Mouse (Mus musculus) erythroblast, adult 5-6 weeks (primary cell): ENCODE results near the gene 2810408A11Rik. TPM values are rescaled to one million over a fixed set of nuclear protein-coding genes. Genes with fewer than 3 reads are reported as not detected.
"Not testable (repeated sequence)": the region's sequence is repeated elsewhere in the genome, so short reads cannot be mapped to it uniquely, and the experiment has no call there.

Source experiments
- ATAC-seq: replicated peaks from 2 replicates; pipeline ENCODE4 v1.8.0; 2016; ENCODE audit warnings: moderate number of reproducible peaks, mild to moderate bottlenecking, moderate TSS enrichment, inconsistent platforms; ENCODE audit not compliant: poor library complexity, low FRiP score, severe bottlenecking
- total RNA-seq, 2 experiments: library from RNA; stranded (forward) in 1 of 2; stranded (reverse) in 1 of 2; fragments of 150-400 nt in 1 of 2; fragments of 200-764, 138-1000 nt in 1 of 2; gene quantifications; 2 replicates each; pipeline versions ENCODE4 v1.2.3 to v1.2.4; 2015 to 2017; ENCODE audit warnings: low replicate concordance in 2 of 2

2810408A11Rik gene
- total RNA-seq, 2 experiments from 2014 or later = 6.0 TPM; not detected in 1

DNA sequence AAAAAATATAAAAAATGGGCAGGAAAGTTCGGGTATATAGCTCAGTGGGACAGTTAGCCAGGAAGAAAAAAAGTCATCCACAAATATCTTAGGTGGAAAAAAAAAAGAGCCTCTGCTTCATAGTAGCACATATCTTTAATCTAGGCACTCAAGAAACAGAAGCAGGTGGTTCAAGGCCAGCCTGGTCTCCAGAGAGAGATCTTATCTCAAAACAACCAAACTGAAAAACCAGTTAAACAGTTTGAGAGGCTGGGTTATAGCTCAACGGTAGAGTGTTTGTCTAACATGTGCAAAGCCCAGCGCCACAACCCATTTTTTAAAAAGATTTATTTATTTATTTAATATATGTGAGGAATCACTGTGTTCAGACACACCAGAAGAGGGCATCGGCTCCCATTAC lies 32.3 kb upstream of the 2810408A11Rik start:
- ATAC-seq = no peak

DNA sequence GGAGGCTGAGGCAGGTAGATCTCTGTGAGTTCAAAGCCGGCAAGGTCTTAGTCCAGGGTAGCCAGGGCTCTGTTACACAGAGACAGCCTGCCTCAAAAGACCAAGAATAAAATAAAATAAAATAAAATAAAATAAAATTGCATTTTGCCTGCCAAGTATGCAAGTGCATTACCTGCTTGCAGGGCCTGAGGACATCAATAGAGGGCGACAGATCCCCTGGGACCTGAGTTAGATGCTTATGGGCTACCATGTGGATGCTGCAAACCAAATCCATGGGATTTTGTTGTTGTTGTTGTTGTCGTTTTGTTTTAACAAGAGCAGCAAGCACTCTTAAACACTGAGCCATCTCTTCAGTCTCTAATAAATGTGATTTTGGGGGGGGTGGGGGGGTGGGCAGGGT lies 31.5 kb upstream of the 2810408A11Rik start:
- ATAC-seq = no peak

DNA sequence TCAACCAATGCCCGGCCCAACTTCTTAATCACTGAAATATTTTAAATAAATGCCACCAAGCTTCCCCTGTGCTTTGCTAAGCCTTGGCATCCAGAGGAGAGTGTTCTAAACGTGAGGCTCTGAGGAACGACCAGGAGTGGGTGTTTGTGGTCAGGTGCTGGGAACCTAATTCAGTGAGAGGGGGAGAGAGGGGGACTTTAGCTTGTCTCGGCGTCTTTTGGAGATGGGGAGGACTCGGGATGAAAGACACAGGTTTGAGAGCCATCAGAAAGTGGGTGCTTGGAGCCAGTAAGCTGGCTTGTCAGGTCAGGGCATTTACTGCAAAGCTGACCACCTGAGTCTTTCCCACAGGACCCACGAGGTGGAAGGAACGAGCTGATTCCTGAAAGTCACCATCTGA lies 31.0 kb upstream of the 2810408A11Rik start:
- no peak for ATAC-seq

DNA sequence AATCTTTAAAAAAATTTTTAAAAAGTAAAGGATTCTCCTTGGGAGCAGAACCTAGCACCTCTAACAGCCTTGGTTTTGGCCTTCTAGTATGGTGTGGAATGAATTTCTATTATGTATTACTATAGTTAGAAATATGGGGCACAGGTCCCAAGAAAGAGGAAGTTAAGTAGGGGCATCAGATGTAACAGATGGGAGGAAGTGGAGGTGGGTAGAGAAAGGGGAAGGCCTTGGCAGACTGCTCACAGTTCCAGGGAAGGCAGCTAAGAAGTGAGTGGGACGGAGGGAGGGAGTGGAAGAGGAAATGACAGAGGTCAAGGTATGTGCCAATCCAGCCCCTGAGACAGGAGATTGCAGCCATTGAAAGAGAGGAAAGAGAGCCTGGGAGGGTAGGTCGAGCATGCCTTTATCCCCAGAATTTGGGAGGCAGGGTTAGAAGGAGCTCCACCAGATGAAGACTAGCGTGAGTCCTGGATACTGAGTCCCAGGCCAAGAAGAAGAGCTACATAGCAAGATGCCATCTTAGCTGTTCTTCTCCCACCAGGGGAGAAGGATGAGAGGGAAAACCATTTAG lies 30.3 kb upstream of the 2810408A11Rik start:
- ATAC-seq = no peak

DNA sequence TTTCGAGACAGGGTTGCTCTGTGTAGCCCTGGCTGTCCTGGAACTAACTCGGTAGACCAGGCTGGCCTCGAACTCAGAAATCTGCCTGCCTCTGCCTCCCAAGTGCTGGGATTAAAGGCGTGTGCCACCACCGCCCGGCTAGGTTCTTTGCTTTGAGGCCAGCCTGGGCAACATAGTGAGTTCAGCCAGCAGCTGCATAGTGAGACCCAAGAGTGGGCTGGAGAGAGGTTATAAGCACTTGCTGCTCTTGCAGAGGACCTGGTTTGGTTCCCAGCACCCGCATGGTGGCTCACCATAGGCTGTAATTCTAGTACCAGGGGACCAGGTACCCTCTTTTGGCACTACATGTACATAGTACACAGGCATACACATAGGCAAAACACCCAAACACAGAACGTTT lies 29.4 kb upstream of the 2810408A11Rik start:
- not testable (repeated sequence) for ATAC-seq

DNA sequence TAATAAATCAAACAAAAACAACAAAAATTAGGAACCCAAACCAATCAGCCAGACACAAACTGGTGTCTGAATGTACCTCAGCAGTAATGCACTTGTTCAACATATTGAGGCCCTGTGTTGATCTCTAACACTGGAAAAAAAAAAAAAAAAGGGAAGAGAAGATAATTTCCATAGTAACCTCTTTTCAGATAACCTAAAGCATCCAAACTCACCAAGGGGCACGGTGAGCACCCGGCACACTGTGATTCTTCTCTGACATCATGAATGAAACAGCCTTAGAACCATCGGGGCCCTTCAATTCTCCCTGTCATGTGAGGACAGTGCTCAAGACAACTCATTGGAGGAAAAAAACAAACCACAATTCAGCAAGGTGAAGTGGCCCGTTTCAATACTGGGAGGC lies 28.9 kb upstream of the 2810408A11Rik start:
- ATAC-seq = no peak

DNA sequence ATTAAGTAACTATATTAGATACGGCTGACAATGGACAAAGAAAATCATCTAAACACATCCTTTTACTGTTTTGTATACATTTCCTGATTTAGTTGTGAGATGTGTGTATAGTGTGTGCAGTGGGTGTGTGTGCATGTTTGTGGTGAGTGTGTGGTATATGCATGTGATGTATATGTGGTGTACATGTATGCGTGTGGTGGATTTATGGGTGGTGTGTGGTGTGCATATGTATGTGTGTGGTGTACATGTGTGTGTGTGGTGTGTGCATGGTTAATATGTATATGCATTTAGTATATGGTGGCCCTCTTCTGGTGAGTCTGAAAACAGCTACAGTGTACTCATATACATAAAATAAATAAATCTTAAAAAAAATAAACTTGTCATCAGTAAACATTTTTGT lies 26.7 kb upstream of the 2810408A11Rik start:
- no peak for ATAC-seq

DNA sequence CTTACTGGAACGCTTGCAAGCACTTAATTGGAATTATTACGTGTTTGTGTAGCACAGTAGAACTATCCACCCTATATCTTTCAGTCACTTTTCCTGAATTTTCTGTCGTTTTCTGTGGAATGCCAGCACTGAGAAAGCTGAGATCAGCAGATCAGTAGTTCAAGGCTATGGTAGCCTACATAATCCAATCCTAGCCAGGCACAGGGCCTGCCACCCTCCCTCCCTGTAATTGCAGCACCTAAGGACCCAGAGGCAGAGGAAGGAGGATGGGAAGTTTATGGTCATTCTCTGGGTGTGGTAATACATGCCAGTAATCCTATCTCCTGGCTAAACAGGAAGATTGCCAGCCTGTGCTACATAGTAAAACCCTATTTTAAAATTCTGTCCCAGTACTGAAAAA lies 22.0 kb upstream of the 2810408A11Rik start:
- no peak for ATAC-seq

DNA sequence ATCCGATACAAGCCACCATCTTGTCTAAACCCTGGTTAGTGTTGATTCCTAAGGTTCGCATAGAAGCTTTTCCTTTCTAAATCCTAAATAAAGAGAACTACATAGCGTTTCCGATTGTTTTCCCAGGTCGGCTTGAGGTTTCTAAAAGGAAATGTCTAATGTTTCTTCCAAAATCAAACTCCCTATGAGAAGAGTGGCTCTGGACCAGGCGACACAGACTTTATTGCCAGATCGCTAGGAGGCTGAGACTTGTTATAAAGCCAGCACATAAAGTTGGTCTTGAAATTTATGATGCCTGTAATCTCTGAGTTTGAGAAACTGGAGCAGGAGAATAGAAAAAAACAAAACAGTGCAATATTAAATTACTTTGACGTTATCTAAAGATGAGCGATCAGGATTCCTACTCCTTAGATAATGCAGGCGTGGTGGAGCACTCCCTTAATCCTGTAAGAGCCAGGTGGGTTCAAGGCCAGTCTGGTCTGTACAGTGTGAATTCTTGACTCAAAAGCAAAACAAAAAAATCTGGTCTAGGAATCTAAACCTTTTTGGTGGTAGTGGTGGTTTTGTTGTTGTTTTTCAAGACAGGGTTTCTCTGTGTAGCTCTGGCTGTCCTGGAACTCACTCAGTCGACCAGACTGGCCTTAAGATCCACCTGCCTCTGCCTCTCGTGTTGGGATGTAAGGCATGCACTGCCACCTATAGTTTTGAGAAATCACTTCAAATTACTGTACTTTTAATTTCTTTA lies 21.4 kb upstream of the 2810408A11Rik start:
- ATAC-seq = no peak

DNA sequence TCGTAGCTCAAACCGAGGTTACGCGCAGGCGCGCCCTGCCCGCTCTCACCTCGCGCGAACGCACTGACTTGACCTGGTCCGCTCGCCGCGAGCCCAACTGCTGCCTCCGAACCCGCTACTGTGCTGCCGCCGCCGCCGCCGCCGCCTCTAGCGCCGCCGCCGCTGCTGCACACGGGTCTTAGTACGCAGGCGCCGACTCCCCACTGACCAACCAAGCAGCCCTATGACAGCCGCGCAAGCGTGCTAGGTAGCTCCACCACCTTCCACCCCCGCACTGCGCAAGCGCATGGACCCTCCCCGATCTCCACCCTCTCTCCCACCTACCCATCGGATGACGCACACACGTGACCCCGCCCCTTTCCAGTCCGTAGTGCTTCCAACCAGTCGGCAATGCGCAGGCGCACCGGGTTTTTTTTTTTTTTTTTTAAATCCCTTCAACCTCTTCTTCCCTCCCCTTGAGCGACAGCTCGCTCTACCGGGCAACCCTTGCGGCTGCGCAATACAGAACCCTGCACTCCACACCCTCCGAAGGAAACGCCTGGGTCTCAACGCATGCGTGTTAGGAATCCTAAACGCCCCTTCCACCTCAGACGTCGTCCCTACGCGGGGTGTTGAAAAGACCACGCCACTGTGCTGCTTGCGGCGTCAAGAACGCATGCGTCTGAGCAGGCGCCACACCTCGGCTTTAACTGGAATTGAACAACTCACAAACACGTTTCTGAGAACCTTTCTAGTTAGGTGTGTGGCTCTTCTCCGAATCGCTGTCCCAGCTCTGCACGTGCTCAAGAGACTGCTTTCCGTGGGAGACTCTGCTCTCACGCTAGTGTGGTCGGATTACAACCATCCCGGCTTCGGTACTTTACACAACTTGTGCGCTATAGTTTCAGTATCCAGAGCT lies 20.6 kb upstream of the 2810408A11Rik start, which contains the start of gene Eif5a:
TSS of gene Eif5a (minus strand) at position 845 of the 898 bp plus-strand sequence.
- peak; percentile 75 for ATAC-seq

DNA sequence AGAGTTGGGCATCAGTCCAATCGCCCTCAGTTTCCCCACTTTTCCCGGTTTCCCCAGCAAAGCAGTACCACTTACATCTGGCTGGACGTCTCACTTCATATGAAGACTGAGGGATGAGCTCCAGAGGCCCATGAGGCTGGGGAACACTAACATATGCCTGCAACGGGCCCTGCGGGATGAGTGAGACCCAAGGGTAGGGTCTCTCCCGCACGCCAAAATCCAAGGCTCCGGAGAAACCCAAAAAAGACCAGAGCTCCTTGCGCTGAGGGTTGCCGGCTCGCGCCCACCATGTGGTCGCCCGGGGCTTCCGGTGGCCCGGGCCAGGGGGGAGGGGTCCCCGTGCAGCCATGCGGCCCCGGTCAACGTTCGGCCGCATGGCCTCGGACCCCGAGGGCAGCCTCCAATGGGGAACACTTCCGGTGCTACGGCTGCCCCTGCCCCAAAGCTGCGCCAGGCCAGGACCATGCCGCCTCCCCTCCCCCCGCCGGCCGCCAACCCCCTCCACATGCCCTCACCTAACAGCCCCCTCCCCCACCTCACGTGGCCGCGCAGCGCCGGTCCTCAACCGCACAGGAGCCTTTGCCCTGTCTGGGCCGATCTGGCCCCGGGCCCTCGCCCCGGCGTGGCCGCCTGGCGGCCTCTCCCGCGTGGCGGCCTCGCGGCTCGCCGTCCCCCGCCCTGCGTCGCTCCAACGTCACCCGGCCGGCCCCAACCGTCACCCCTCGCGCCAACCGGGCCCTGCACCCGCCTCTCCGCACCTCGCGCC lies 19.7 kb upstream of the 2810408A11Rik start:
- no peak for ATAC-seq

DNA sequence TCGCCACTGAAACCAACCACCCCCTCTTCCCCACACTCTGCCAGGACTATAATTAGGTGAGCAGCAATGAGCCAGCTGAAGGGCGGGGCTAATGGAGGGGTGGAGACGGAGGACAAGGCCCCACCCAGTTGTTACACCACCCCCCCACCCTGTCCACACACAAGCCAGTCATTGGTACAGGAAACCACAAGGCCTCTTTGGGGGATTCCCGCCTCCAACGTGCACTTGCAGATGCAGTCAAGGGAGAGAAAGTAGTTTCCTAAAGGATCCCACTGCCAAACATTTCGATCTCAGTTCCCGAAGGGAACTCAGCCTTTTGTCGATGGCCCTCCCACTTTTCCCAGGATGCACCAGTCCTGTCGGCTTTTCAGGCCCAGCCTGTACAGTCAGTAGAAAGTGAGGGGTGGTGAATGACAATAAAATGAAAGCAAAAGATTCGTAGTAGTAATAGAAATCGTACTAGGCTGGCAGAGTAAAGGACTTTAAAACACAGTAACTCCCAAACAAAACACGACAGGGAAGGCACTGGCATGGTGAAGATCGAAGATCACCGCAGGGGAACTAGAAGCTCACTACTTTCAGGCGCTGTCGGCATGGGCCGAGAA lies 19.0 kb upstream of the 2810408A11Rik start:
- ATAC-seq = peak; percentile 61

DNA sequence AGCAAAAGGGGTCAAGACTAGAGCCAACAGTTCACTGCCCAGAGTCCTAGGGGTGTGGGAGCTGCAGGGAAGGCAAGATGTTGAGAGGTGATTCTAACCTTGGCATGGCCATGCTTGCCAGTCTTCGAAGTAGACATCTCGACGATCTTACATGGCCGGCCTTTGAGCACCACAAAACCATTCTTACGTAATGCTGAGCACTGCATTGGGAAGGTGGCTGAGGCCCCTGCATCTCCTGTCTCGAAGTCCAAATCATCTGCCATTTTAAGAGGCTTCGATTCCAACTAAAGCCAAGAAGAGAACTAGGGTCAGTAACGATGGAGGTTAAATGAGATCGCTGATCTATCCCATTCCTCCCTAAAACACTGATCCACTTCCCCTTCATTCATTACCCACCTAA lies 18.3 kb upstream of the 2810408A11Rik start:
- no peak for ATAC-seq

DNA sequence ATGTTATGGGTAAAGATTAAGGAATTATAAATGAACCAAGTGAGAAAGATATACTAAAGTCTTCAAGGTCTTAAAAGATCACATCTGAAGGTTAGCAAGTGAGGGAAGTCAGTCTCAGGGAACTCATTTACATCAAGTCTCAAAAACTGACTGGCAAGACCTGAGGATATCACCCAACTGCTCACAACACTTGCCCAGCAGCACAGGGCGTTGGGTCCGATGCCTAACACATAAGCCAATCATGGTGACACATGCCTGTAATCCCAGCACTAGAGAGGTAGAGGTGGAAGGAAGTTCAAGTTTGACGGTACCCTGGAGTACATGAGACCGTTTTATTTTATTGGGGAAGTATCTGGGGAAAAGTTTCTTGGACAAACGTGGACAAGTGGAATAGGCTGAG lies 17.3 kb upstream of the 2810408A11Rik start:
- ATAC-seq = no peak

DNA sequence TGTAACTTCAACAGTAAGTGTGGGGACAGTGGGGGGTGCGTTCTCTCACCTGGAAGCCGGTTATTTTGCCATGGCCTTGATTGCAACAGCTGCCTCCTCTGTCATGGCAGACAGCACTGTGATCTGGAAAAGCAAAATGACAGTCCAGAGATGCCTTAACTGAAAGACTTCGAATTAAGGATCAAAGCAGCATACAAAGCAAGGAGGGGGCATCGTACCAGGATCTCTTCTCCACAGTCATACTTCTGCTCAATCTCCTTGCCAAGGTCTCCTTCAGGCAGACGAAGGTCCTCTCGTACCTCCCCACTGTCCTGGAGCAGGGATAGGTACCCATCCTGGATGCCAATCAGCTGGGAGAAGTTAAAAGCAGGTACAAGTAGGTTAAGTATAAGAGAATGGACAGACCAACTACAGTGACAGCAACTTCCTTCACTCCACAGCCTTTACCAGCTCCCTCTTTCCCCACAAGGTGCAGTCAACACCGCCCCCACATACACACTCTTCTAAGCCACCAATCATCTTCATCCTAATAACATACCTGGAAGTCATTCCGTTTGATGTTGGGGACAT lies 16.7 kb upstream of the 2810408A11Rik start:
- ATAC-seq = no peak

DNA sequence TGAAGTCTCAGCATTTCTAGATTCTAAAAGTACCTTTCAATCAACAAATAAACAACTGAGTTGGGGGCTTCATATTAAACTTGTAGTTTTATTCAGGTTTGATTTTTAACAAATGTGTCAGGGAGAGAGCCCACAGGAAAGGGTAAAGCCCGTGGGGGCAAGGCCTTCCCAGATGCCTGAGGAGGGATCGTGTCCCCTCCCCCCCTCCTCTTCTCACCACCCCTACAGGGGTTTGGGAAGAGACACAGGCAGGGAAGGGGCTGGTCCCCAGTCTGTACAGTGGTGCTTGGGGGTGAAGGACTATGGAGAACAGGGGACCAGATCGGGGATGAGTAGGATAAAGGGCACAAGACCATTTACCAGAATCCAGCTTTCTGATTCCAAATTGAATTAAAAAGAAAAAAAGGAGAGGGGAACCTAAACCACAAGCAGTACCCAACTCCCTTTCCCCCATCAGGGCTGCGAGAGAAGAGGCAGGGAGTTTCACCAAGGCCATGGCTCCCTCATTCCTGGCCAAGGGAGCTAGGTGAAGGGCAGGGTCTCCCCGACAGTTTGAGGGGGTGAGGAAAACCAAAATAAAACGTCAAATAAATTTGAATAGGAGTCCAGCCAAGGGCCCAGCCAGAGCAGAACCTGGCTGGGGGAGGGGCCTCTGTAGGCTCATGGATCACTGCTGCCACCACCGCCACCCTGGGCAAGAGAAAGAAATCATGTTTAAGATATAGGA lies 16.0 kb upstream of the 2810408A11Rik start:
- not testable (repeated sequence) for ATAC-seq

DNA sequence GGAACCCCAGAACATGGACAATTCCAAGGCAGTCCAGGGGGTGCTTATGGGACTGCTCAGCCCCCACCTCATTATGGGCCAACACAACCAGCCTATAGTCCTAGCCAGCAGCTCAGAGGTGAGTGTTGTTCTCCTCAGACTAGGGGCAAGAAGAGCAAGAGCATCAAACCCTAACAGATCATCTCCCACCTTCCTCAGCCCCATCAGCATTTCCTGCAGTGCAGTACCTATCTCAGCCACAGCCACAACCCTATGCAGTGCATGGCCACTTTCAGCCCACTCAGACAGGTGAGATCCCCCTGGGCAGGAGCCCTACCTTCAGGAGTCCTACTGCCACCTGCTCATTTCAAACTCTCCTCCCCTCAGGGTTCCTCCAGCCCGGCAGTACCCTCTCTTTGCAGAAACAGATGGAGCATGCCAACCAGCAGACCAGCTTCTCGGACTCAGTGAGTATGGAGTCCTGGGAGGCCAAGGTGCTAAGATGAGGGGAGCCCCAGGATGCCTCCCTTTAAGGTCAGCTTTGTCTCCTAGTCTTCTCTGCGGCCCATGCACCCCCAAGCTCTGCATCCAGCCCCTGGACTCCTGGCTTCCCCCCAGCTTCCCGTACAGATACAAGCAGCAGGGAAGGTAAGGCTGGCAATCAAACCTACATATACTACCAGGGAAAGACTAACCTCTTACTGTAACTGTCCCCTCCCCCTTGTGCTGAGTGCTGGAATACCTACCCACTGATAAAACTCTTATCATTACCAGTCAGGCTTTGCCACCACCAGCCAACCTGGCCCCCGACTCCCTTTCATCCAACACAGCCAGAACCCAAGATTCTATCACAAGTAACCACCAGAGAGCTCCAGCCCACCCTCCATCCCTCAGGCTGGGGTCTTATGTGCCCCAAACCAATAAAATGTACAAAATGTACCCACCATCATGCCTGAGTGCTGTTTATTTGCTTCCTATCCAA lies 15.2 kb upstream of the 2810408A11Rik start:
- ATAC-seq = peak; percentile 59
